Mouse (Mus musculus): ENCODE measurements around the gene Nat9. TPM values are rescaled to one million over a fixed set of nuclear protein-coding genes. Genes with fewer than 3 reads are reported as not detected.

Nat9 gene
- polyA plus RNA-seq, 1 experiment from 2014 or later = 13.3 TPM

DNA sequence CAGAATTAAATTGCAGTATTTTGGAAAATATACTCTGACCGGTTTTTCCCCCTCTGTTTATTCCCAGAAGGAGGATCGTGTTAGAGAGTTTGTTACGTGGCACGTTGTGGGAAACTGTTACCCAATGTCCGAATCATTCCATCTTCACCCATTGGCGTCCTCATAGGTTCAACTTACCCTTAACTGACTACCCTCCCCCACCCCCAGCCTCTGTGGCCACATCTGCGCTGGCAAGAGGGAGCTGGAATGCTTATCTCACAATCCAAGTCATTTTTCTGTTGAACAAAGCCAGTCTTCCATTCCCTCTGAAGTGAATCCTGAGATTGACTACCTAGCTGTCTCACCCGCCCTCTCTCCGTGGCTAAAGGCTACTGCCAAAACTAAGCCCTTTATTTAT lies 25.5 kb downstream of the Nat9 start:
- H3K4me2 ChIP-seq = peak overlapping the region; percentile 95
- peaks cover 14% of the 10 kb centered on the region for H3K27me3 ChIP-seq
- 23% methylated on average over 9 of the region's 9 CpGs for WGBS (ENCODE audit: insufficient replicate concordance)
- DNase-seq = no peak
- H3K9ac ChIP-seq = peak overlapping the region; percentile 71
- no peaks in the 10 kb centered on the region for H3K36me3 ChIP-seq
- peaks cover 89% of the 10 kb centered on the region for H3K4me1 ChIP-seq (replicated peaks)
- ATAC-seq (ENCODE audit: low read depth) = no peak
- H3K9me3 ChIP-seq (replicated peaks) = no peaks in the 10 kb centered on the region
- H3K4me3 ChIP-seq (replicated peaks) = peak overlapping the region; percentile 83
- H3K27ac ChIP-seq = peak overlapping the region; percentile 73

DNA sequence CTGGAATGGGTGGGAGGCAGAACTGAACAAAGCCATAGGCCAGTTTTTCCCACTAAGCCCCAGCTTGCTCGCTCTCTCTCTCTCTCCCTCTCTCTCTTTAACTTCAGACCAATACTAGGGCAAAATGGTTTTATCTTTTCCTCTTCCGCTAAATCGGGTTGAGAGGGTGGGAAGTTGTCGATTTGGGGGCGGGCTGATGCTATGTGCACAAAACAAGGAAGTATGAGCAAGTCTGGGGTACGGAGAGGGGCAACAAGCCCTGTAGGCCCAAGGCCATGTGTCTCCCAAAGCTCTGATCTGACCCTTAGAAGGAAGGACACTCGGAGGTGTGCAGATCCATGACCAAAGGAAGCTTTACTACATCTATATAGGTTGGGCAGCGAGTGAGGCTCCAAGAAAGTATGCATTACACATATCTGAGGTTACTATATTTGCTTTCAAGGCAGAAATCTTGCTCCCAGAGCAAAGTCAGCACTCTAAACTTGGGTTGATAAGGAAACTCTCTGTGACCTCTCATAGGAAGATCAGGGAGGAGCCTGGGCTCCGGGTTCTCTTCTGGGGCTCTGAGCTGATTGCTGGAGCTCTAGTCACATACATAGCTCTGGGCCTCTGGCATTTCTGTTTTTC lies 26.0 kb downstream of the Nat9 start:
- DNase-seq = no peak
- peaks cover 16% of the 10 kb centered on the region for H3K27me3 ChIP-seq
- 17% methylated on average over 9 of the region's 9 CpGs for WGBS (ENCODE audit: insufficient replicate concordance)
- 0 out of 2 replicates have a peak overlapping the region, but pooled peaks have one; percentile 71 for H3K9ac ChIP-seq
- peak overlapping the region; percentile 95; the same call in 1 of the 2 replicates for H3K4me2 ChIP-seq
- no peaks in the 10 kb centered on the region for H3K36me3 ChIP-seq
- peaks cover 85% of the 10 kb centered on the region for H3K4me1 ChIP-seq (replicated peaks)
- H3K9me3 ChIP-seq (replicated peaks) = no peaks in the 10 kb centered on the region
- peak overlapping the region; percentile 73; the same call in 1 of the 2 replicates for H3K27ac ChIP-seq
- no peak for ATAC-seq (ENCODE audit: low read depth)
- no peak overlapping the region for H3K4me3 ChIP-seq (replicated peaks)

DNA sequence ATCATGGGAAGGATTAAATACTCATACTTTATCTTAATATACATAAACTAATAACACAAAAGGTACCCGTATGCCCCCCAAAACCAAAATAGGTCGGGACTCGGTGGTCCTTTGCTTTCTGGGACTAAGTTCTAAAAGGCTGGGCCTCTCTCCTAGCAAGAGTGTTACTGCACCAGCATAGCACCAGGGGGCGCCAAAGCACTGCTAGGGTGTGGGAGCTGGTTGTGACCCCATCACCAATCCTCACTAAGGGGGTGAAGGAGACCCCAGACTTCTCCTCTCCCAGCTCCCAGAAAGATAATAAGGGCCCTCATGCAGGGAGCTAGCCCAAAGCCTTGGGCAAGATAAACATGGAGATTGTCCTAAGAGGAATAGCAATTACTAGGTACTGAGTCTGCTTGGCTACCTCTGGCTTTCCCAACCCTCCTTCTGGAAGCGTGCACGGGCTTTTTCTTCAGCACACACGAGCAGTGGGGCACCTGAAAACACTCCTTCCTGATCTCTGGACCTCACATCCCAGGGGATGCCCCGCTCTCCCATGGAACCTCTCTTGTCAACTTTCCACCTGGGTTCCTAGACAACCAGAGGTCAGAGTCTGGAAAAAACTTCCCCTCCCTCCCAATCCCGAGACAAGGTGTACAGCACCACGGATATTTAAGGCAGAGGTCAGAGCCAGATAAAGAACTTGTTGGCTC lies 26.6 kb downstream of the Nat9 start:
- H3K36me3 ChIP-seq = no peaks in the 10 kb centered on the region
- no peak overlapping the region for H3K4me3 ChIP-seq (replicated peaks)
- H3K4me2 ChIP-seq = no peak overlapping the region
- ATAC-seq (ENCODE audit: low read depth) (no peak), DNase-seq (peak; percentile 65)
- peaks cover 80% of the 10 kb centered on the region for H3K4me1 ChIP-seq (replicated peaks)
- H3K9ac ChIP-seq = no peak overlapping the region
- 21% methylated on average over 10 of the region's 10 CpGs for WGBS (ENCODE audit: insufficient replicate concordance)
- peaks cover 21% of the 10 kb centered on the region for H3K27me3 ChIP-seq
- peak overlapping the region; percentile 73; the same call in 1 of the 2 replicates for H3K27ac ChIP-seq
- no peaks in the 10 kb centered on the region for H3K9me3 ChIP-seq (replicated peaks)

DNA sequence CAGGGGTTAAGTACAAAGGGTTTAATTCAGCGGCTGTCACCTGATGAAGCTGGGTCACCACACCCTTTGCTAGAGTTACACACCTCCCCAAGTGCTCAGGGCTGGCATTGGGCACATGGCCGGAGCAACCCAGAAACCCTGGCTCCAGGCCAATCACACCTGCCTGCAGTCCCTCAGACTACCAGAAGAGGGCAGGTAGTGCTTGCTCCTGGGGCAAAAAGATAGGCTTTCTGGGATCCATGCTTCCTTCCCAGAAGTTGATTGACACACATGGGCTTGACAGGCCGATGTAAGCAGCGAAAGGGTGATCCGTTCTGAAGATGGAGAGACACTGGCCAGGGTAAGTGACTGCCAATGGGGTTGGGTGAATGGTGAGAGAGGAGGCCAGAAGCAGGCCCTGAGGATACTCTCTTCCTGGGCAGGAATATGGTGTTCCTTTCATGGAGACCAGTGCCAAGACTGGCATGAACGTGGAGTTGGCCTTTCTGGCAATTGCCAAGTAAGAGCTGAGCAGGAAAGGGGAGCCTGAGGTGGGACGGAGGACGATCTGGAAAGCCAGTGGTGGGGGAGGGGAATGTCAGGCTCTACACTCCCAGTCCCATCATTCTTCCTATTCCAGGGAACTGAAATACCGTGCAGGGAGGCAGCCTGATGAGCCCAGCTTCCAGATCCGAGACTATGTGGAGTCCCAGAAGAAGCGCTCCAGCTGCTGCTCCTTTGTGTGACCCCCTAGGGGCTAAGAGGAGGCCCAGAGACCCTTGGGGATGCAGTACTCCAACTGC lies 27.5 kb downstream of the Nat9 start:
- no peak overlapping the region for H3K4me2 ChIP-seq
- H3K27ac ChIP-seq = no peak overlapping the region
- 58% methylated on average over 11 of the region's 11 CpGs for WGBS (ENCODE audit: insufficient replicate concordance)
- no peaks in the 10 kb centered on the region for H3K9me3 ChIP-seq (replicated peaks)
- DNase-seq = peak; percentile 48
- H3K9ac ChIP-seq = no peak overlapping the region
- peaks cover 76% of the 10 kb centered on the region for H3K4me1 ChIP-seq (replicated peaks)
- no peak overlapping the region for H3K4me3 ChIP-seq (replicated peaks)
- peaks cover 25% of the 10 kb centered on the region for H3K27me3 ChIP-seq
- H3K36me3 ChIP-seq = no peaks in the 10 kb centered on the region
- ATAC-seq (ENCODE audit: low read depth) = no peak

DNA sequence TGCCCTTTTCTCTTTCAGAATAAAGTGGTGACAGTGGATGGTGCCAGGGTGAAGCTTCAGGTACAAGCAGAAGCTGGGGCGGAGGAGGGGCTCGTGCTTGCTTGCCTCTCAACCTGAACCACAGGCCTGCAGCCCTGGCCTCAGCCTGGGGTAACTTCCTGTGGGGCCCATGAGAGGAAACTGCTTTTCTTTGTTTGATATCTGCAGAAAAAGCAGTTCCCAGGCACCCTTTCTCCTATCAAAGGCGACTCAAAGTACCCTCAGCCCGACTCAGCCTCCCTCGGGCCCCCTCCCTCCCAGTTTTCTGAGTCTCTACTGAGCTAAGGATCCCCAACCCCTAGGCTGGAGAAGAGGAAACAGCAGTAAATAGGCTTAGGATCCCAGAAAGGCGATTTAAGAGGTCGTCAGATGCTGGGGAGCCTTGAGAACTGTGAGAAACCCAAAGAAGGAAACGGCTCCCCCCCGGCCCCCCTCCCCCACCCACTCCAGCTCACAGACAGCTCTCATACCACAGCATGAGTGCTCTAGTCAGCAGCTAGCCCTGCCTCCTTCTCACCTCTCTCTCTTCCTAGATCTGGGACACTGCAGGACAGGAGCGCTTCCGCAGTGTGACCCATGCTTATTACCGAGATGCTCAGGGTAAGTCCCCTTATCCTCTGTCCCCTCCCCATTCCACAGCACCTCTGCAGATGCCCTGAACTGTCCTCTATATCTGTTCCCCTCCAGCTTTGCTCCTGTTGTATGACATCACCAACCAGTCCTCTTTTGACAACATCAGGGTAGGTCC lies 29.5 kb downstream of the Nat9 start:
- no peak for ATAC-seq (ENCODE audit: low read depth)
- peak overlapping the region; percentile 11 for H3K4me2 ChIP-seq
- WGBS (ENCODE audit: insufficient replicate concordance) = 11% methylated on average over 12 of the region's 12 CpGs
- H3K36me3 ChIP-seq = no peaks in the 10 kb centered on the region
- peaks cover 79% of the 10 kb centered on the region for H3K4me1 ChIP-seq (replicated peaks)
- H3K9ac ChIP-seq = no peak overlapping the region
- H3K4me3 ChIP-seq (replicated peaks) = no peak overlapping the region
- H3K9me3 ChIP-seq (replicated peaks) = no peaks in the 10 kb centered on the region
- H3K27me3 ChIP-seq = peaks cover 31% of the 10 kb centered on the region
- DNase-seq = no peak
- peak overlapping the region; percentile 50 for H3K27ac ChIP-seq

DNA sequence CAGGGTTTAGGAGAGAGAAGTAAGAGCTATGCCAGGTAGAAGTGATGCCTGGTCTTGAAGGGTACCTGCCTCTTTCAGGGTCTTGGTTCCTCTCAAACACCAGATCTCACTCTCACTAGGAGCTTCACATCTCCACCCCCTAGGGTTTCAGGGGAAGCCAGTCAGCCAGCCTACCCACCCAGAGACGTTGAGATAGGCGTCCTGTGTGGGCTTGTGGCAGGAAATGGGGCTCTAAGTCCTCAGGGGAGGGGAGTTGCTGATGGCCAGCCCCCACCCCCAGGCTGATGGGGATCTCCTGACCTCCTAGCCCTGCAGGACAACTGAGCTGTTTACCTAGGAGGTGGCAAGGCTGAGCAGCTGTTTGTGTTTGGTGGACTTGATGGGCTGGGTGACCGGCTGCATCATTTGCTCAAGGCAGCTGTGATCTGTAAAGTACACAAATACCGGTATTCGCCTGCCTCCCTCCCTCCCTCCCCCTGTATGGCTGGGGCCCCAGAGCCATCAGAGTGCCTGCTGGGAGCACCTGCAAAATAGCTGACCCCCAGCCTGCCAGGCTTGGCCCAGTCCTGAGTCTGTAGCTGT lies 32.5 kb downstream of the Nat9 start:
- Histone ChIP-seq H3K27ac (no peak overlapping the region), H3K9ac (no peak overlapping the region), H3K9me3 (replicated peaks) (no peaks in the 10 kb centered on the region), H3K4me1 (replicated peaks) (peaks cover 54% of the 10 kb centered on the region), H3K4me2 (peak overlapping the region; percentile 58), H3K4me3 (replicated peaks) (no peak overlapping the region), H3K36me3 (no peaks in the 10 kb centered on the region), H3K27me3 (peaks cover 37% of the 10 kb centered on the region)
- ATAC-seq (ENCODE audit: low read depth) = no peak
- WGBS (ENCODE audit: insufficient replicate concordance) = 3% methylated on average over 5 of the region's 5 CpGs
- no peak for DNase-seq

DNA sequence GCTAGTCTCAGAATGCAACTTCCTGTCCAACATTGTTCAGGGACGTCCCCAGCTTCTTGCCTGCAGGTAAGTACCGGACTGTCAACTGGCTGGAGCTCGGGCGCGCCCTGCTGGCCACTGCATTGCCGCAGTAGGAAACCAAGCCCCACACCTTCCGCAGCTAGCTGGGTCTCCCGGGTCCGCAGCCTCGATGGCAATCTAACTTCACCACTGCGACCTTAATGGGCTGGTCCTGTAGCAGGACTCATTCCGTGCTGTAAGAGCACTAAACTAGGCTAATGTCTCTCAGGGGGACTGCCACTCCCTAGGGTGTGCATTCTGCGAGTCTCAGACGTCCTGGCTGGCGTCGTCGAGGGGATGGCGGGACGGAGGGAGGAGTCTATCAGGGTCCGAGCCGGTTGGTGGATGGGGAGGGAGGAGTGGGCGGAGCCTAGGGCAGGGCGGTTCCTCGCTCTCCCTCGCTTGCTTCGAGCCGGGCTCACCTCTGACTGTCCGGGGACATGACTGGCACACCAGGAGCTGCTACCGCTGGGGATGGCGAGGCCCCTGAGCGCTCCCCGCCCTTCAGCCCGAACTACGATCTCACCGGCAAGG lies 33.9 kb downstream of the Nat9 start:
- Histone ChIP-seq H3K4me1 (replicated peaks) (peaks cover 42% of the 10 kb centered on the region), H3K9ac (peak overlapping the region; percentile 39), H3K36me3 (no peaks in the 10 kb centered on the region), H3K4me2 (peak overlapping the region; percentile 58), H3K27me3 (peaks cover 37% of the 10 kb centered on the region), H3K4me3 (replicated peaks) (peak overlapping the region; percentile 41), H3K27ac (no peak overlapping the region), H3K9me3 (replicated peaks) (no peaks in the 10 kb centered on the region)
- peak; percentile 84 for ATAC-seq (ENCODE audit: low read depth)
- under 1% methylated on average over 35 of the region's 35 CpGs for WGBS (ENCODE audit: insufficient replicate concordance)
- peak; percentile 79 for DNase-seq

DNA sequence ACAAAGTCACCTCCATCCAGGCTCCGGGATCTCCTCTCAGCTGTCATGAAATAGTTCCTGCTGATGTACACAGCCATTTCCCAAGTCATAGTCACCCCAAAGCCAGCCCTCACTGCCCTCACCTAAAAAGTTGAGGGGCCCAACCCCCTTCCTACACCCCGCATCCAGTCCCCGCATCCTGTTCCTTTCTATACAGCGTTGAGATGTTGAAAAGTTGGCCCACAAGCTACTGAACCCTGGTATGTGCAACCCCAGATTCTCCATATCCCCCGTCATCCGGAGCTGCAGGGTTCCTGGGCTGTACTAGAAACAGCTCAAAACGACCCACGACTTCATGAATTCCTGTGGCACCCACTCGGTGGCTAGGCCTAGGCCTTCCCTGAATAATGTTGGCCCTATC lies 34.6 kb downstream of the Nat9 start:
- ATAC-seq (ENCODE audit: low read depth) = no peak
- no peaks in the 10 kb centered on the region for H3K9me3 ChIP-seq (replicated peaks)
- H3K4me1 ChIP-seq (replicated peaks) = peaks cover 35% of the 10 kb centered on the region
- H3K4me3 ChIP-seq (replicated peaks) = no peak overlapping the region
- peaks cover 37% of the 10 kb centered on the region for H3K27me3 ChIP-seq
- H3K4me2 ChIP-seq = no peak overlapping the region
- no peak for DNase-seq
- WGBS (ENCODE audit: insufficient replicate concordance) = 69% methylated on average over 9 of the region's 9 CpGs
- H3K36me3 ChIP-seq = no peaks in the 10 kb centered on the region
- no peak overlapping the region for H3K9ac ChIP-seq
- no peak overlapping the region for H3K27ac ChIP-seq

DNA sequence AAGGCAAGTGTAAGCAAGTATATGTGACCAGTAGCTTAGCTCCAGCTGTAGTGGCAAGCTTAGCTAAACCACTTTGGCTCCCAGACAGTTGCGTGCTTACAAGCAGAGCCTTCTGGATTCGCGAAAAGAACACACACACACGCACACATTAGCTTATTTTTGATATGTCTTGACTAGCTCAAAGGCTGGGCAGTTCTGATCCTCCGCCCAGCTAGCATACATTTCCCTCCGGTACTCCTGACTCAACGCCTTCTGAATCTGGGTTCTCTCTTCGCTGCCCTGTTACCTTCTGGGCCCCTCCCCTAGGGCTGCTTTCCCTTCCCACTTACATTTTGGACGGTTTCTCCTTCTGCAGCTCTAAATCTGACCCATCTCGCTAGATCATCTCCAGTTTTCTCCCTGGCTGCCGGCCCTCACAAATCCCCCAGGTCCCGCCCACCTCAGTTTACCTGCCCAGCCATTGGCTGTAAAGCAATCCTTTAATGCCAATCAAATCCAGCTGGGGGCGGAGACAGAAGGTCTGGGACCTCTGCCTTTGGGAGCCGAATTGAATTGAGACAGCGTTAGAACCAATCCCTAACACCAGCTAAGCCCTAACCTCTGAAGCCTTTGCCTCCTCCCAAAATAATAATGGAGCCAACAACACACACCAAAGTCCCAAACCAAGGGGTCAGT lies 35.8 kb downstream of the Nat9 start:
- peaks cover 27% of the 10 kb centered on the region for H3K4me1 ChIP-seq (replicated peaks)
- no peak overlapping the region for H3K9ac ChIP-seq
- no peak overlapping the region for H3K27ac ChIP-seq
- ATAC-seq (ENCODE audit: low read depth) = no peak
- no peaks in the 10 kb centered on the region for H3K36me3 ChIP-seq
- DNase-seq = peak; percentile 36
- no peaks in the 10 kb centered on the region for H3K9me3 ChIP-seq (replicated peaks)
- 17% methylated on average over 15 of the region's 15 CpGs for WGBS (ENCODE audit: insufficient replicate concordance)
- H3K4me3 ChIP-seq (replicated peaks) = no peak overlapping the region; the same call in 1 of the 2 replicates
- H3K4me2 ChIP-seq = peak overlapping the region; percentile 40
- peaks cover 37% of the 10 kb centered on the region for H3K27me3 ChIP-seq

DNA sequence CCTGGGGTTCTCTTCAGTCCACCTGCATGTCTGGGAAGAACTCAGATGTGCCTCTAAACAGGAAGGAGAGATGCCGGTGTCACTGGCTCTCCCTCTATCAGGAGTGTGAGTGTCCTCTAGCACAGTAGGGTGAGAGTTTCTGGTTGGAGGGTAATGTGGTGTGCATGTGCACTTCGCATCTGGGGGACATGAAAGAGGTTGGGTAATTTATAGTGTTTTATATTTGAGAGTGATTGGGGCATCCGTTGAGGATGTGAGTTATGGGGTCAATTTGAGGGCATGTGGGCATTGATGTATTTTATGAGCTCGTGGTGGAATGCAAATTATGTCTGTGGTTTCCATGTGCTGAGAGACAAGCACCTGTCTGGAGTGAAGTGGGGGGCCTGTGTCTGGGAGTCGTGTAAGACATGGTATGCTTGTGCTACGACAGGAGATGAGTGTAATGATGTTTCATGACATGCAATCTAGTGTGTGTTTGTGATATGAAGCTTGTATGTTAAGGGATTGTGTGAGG lies 36.9 kb downstream of the Nat9 start:
- no peak for DNase-seq
- no peak overlapping the region for H3K4me2 ChIP-seq
- 56% methylated on average over 6 of the region's 6 CpGs for WGBS (ENCODE audit: insufficient replicate concordance)
- H3K27ac ChIP-seq = no peak overlapping the region
- ATAC-seq (ENCODE audit: low read depth) = no peak
- no peaks in the 10 kb centered on the region for H3K36me3 ChIP-seq
- H3K9ac ChIP-seq = no peak overlapping the region
- H3K9me3 ChIP-seq (replicated peaks) = no peaks in the 10 kb centered on the region
- H3K4me3 ChIP-seq (replicated peaks) = no peak overlapping the region
- peaks cover 31% of the 10 kb centered on the region for H3K27me3 ChIP-seq
- H3K4me1 ChIP-seq (replicated peaks) = peaks cover 27% of the 10 kb centered on the region

Data from liver, embryonic 13.5 days (tissue).